Mouse (Mus musculus) G1E (cell line): ENCODE results near the gene Glmn. TPM values are rescaled to one million over a fixed set of nuclear protein-coding genes. Genes with fewer than 3 reads are reported as not detected.

Source experiments
- ATAC-seq: 2 replicates; pipeline ENCODE4 v1.8.0; 2016; ENCODE audit warnings: mild to moderate bottlenecking; ENCODE audit not compliant: insufficient number of reproducible peaks, poor library complexity, low FRiP score, severe bottlenecking; ENCODE audit errors: extremely low read depth
- DNase-seq: peaks from one replicate; pipeline ENCODE4 v3.0.0; 2012; ENCODE audit warnings: low spot score
- H3K27me3 ChIP-seq: 2 replicates; pipeline ENCODE4 v1.6.1; 2012; ENCODE audit warnings: mild to moderate bottlenecking, low read length, inconsistent platforms; ENCODE audit not compliant: insufficient read depth
- H3K36me3 ChIP-seq: replicated peaks from 2 replicates; pipeline ENCODE3; 2012; ENCODE audit warnings: mild to moderate bottlenecking, inconsistent platforms
- H3K4me1 ChIP-seq: 2 replicates; pipeline ENCODE4 v1.6.1; 2012; ENCODE audit warnings: low read depth, low read length, inconsistent platforms, mixed read lengths; ENCODE audit not compliant: insufficient read depth
- H3K4me3 ChIP-seq: 2 replicates; pipeline ENCODE4 v1.5.1; 2012; ENCODE audit warnings: low read depth, mild to moderate bottlenecking, inconsistent platforms, low read length, moderate library complexity, mixed read lengths
- H3K9me3 ChIP-seq: replicated peaks from 2 replicates; pipeline ENCODE4 v1.6.1; 2012; ENCODE audit warnings: inconsistent platforms
- CTCF ChIP-seq: IDR thresholded peaks from 2 replicates; pipeline ENCODE4 v1.5.1; 2012; ENCODE audit warnings: low read depth, low read length, inconsistent platforms, mixed read lengths
- GATA1 ChIP-seq: IDR thresholded peaks from 2 replicates; pipeline ENCODE4 v1.6.1; 2012; ENCODE audit warnings: borderline replicate concordance, low read length, inconsistent platforms, mixed read lengths
- GATA2 ChIP-seq: IDR thresholded peaks from 2 replicates; pipeline ENCODE4 v1.6.1; 2012; ENCODE audit warnings: low read depth, low read length, inconsistent platforms, borderline replicate concordance
- POLR2AphosphoS5 ChIP-seq: IDR thresholded peaks from 2 replicates; pipeline ENCODE4 v1.6.1; 2012; ENCODE audit warnings: low read depth, low read length, inconsistent platforms; ENCODE audit not compliant: insufficient replicate concordance
- TAL1 ChIP-seq: conservative IDR thresholded peaks from 2 replicates; pipeline ENCODE4 v1.6.1; 2012; ENCODE audit warnings: low read depth, low read length, inconsistent platforms, mixed read lengths
- polyA plus RNA-seq: library from polyadenylated mRNA; stranded (reverse); fragments of >175 nt; gene quantifications from 2 replicates; pipeline ENCODE4 v1.2.3, GENCODE M21; 2012
- total RNA-seq, 2 experiments: library from RNA; stranded (forward) in 1 of 2; stranded (reverse) in 1 of 2; fragments of 200-1000 nt in 1 of 2; fragments of >200 nt in 1 of 2; fragmentation: Nextera tagmentation in 1 of 2; gene quantifications; 2 replicates each; pipeline ENCODE4 v1.2.3; 2014 to 2017

Glmn gene
- total and polyA plus RNA-seq, 3 experiments: 0.87 to 29.9 (median 20.0) TPM

DNA sequence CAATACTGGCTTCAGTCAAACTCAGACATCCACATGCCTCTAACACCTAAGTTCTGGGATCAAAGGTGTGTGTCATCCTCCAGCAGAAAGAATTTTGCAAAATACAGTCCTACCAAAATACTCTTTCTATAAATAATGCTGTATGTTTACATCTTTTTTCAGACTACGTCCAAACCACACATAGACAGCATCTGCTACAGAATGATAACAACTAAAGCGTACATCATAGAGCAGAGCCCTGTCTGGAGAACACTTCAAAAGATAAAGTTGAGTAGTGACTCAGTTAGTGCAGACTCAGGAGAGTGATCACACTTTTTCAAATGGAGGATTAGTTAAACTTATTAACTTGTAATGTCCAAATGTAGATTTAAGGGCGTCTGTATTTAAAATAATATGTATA, 49.7 kb downstream of the Glmn start:
- Histone ChIP-seq H3K4me3 (no peak overlapping the region), H3K9me3 (no peaks in the 10 kb centered on the region), H3K4me1 (peaks cover 5% of the 10 kb centered on the region; the same call in 1 of the 2 replicates), H3K36me3 (peaks cover 17% of the 10 kb centered on the region), H3K27me3 (no peaks in the 10 kb centered on the region; the same call in 1 of the 2 replicates)
- no peak for ATAC-seq
- no peak for DNase-seq
- TF ChIP-seq POLR2AphosphoS5: no peak

GRCm38 (mm10) chr5:107545927-107546326, 51.8 kb downstream of the Glmn start:
- no peak for DNase-seq
- Histone ChIP-seq H3K27me3 (peaks cover 5% of the 10 kb centered on the region), H3K4me1 (peaks cover 5% of the 10 kb centered on the region; the same call in 1 of the 2 replicates), H3K9me3 (no peaks in the 10 kb centered on the region), H3K4me3 (no peak overlapping the region), H3K36me3 (peaks cover 10% of the 10 kb centered on the region)
- TF ChIP-seq POLR2AphosphoS5 (no peak), GATA2 (no peak), GATA1 (no peak), CTCF (no peak), TAL1 (no peak)
- ATAC-seq: no peak

DNA sequence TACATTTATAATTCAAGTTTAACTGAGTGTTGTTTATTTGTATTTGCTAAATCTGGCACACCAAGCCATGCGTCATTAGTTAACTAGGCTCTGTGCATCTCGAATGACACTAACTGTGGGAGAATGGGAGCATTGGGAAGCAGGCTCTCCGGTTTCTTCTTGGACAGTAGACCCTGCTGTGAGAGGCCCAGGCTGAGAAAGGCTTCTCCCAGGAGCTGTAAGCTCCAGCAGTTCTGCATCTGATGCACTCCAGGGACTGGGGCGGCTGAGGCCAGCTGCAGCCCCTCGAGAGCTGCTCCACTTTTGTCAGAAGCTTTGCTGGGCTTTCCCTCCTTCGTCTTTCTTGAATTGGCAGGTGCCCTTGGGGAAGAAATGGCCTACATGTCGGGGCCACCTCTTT, 56.0 kb downstream of the Glmn start:
- H3K9me3 ChIP-seq: no peaks in the 10 kb centered on the region
- no peak overlapping the region for H3K4me3 ChIP-seq
- DNase-seq (no peak), ATAC-seq (no peak)
- peaks cover 21% of the 10 kb centered on the region for H3K27me3 ChIP-seq
- TF ChIP-seq POLR2AphosphoS5: no peak
- TF ChIP-seq GATA2: no peak
- no peak for TF ChIP-seq CTCF
- TF ChIP-seq GATA1: no peak
- no peak for TF ChIP-seq TAL1
- H3K36me3 ChIP-seq: no peaks in the 10 kb centered on the region
- peaks cover 3% of the 10 kb centered on the region; the same call in 1 of the 2 replicates for H3K4me1 ChIP-seq

DNA sequence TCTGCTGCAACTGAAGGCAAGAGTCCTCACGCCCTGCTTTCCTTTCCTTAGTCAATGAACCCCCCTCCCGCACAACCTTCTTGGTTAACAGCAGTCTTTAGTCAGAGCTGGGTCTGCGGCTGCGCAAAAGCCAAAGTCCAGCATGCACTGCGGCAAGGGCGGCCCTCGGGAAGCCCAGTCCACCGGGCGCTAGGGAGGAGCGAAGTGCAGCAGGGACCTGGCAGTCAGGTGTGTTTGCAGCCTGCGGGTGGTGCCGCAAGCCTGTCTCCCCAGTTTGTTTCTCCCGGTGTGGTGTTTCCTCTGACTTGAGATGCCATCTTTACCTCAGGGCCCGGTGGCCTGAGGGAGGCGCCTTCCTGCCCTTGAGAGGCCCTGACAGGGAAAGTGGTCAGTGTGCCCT, 63.1 kb downstream of the Glmn start, which contains the start of gene 1700028K03Rik:
1700028K03Rik (plus strand) TSS at position 129 of the 400 bp plus-strand sequence.
- no peaks in the 10 kb centered on the region for H3K9me3 ChIP-seq
- ATAC-seq (no peak), DNase-seq (no peak)
- H3K36me3 ChIP-seq: no peaks in the 10 kb centered on the region
- H3K27me3 ChIP-seq: peaks cover 15% of the 10 kb centered on the region
- H3K4me3 ChIP-seq: no peak within 1 kb of the TSS
- TF ChIP-seq POLR2AphosphoS5 (no peak), TAL1 (no peak), GATA1 (no peak), CTCF (no peak), GATA2 (no peak)
- no peaks in the 10 kb centered on the region; the same call in 1 of the 2 replicates for H3K4me1 ChIP-seq

GRCm38 (mm10) chr5:107533590-107533989, 64.1 kb downstream of the Glmn start:
- no peaks in the 10 kb centered on the region; the same call in 1 of the 2 replicates for H3K4me1 ChIP-seq
- ATAC-seq (no peak), DNase-seq (no peak)

GRCm38 (mm10) chr5:107528856-107529255, 68.8 kb downstream of the Glmn start:
- no peak for DNase-seq
- no peak for ATAC-seq
- TF ChIP-seq TAL1: no peak
- Histone ChIP-seq H3K27me3 (peaks cover 9% of the 10 kb centered on the region), H3K9me3 (no peaks in the 10 kb centered on the region), H3K4me3 (no peak overlapping the region), H3K36me3 (no peaks in the 10 kb centered on the region), H3K4me1 (no peaks in the 10 kb centered on the region)

More at GRCm38 (mm10) chr5:107533590-107533989, 64.1 kb downstream of the Glmn start:
- Histone ChIP-seq H3K9me3 (no peaks in the 10 kb centered on the region), H3K36me3 (no peaks in the 10 kb centered on the region), H3K4me3 (no peak overlapping the region), H3K27me3 (peaks cover 11% of the 10 kb centered on the region)
- TF ChIP-seq GATA2 (no peak), CTCF (no peak), TAL1 (no peak), POLR2AphosphoS5 (no peak), GATA1 (no peak)

DNA sequence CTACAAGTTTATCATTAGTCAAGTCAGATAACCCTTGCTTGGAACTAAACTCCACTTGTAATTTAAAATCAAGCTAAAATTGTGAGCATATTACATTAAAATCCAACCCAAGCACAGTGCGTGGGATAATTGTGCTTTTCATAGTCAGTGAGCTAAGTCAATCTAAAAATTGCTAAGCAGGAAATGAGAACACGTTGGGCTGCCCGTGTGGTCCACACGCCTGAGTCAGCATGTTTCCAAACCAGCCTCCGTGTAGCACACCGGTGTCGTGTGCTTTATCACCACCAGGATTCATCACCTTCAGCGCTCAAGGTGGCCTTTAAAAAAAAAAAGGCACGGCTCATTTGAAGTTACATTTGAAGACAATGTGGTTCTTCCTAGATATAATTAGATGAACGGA, 73.4 kb downstream of the Glmn start:
- no peak for ATAC-seq
- no peak for DNase-seq

More for the DNA sequence above, 73.4 kb downstream of the Glmn start:
- Histone ChIP-seq H3K4me3 (no peak overlapping the region), H3K27me3 (peaks cover 20% of the 10 kb centered on the region), H3K4me1 (no peaks in the 10 kb centered on the region), H3K9me3 (no peaks in the 10 kb centered on the region), H3K36me3 (no peaks in the 10 kb centered on the region)
- TF ChIP-seq GATA2 (no peak), TAL1 (no peak), POLR2AphosphoS5 (no peak), GATA1 (no peak), CTCF (no peak)
